Mouse (Mus musculus): ENCODE results near the gene Etfdh.

Etfdh gene

GRCm38 (mm10) chr3:79629416-79629730 lies at the start of gene Etfdh:
Gene Etfdh (minus strand): TSS chr3:79629500.
- DNase-seq (ENCODE audit: low read depth, low spot score), result peak; percentile 11

- DNase-seq (ENCODE audit: low read depth, low spot score), result no peak
Observed at GRCm38 (mm10) chr3:79676411-79676810, 47.1 kb upstream of the Etfdh start.

GRCm38 (mm10) chr3:79674641-79675040 lies 45.3 kb upstream of the Etfdh start:
- no peak for DNase-seq (ENCODE audit: low read depth, low spot score)

GRCm38 (mm10) chr3:79673082-79673481 lies 43.8 kb upstream of the Etfdh start:
- DNase-seq (ENCODE audit: low read depth, low spot score), result peak; percentile 38

GRCm38 (mm10) chr3:79672188-79672587 lies 42.9 kb upstream of the Etfdh start:
- DNase-seq (ENCODE audit: low read depth, low spot score), result no peak

- no peak for DNase-seq (ENCODE audit: low read depth, low spot score)
Observed at GRCm38 (mm10) chr3:79670556-79670955, 41.3 kb upstream of the Etfdh start.

- DNase-seq (ENCODE audit: low read depth, low spot score), result peak; percentile 62
Observed at GRCm38 (mm10) chr3:79664787-79665408, 35.6 kb upstream of the Etfdh start.

GRCm38 (mm10) chr3:79656682-79657081 lies 27.4 kb upstream of the Etfdh start:
- no peak for DNase-seq (ENCODE audit: low read depth, low spot score)

- no peak for DNase-seq (ENCODE audit: low read depth, low spot score)
Observed at GRCm38 (mm10) chr3:79652129-79652528, 22.8 kb upstream of the Etfdh start.

- peak; percentile 100 for DNase-seq (ENCODE audit: low read depth, low spot score)
Observed at GRCm38 (mm10) chr3:79628561-79629415, 512 bp downstream of the Etfdh start, which contains the start of gene 4930579G24Rik. Gene 4930579G24Rik (plus strand): TSS chr3:79629079.

- no peak for DNase-seq (ENCODE audit: low read depth, low spot score)
Observed at GRCm38 (mm10) chr3:79628182-79628560, 1.1 kb downstream of the Etfdh start.

- peak; percentile 18 for DNase-seq (ENCODE audit: low read depth, low spot score)
Observed at GRCm38 (mm10) chr3:79627484-79628181, 1.7 kb downstream of the Etfdh start.

- DNase-seq (ENCODE audit: low read depth, low spot score), result no peak
Observed at GRCm38 (mm10) chr3:79609886-79610285, 19.4 kb downstream of the Etfdh start.

GRCm38 (mm10) chr3:79595468-79595867 lies 33.8 kb downstream of the Etfdh start:
- no peak for DNase-seq (ENCODE audit: low read depth, low spot score)

GRCm38 (mm10) chr3:79591793-79592471 lies 37.4 kb downstream of the Etfdh start:
- DNase-seq (ENCODE audit: low read depth, low spot score), result no peak

GRCm38 (mm10) chr3:79590863-79591792 lies 38.2 kb downstream of the Etfdh start, which contains the start of gene Ppid:
Gene Ppid (plus strand): TSS chr3:79591342.
- peak; percentile 84 for DNase-seq (ENCODE audit: low read depth, low spot score)

GRCm38 (mm10) chr3:79589671-79590070 lies 39.6 kb downstream of the Etfdh start:
- no peak for DNase-seq (ENCODE audit: low read depth, low spot score)

- DNase-seq (ENCODE audit: low read depth, low spot score), result peak; percentile 78
Observed at GRCm38 (mm10) chr3:79586804-79587203, 42.5 kb downstream of the Etfdh start.

- no peak for DNase-seq (ENCODE audit: low read depth, low spot score)
Observed at GRCm38 (mm10) chr3:79579891-79580575, 49.3 kb downstream of the Etfdh start.

- DNase-seq (ENCODE audit: low read depth, low spot score), result no peak
Observed at GRCm38 (mm10) chr3:79578164-79578563, 51.1 kb downstream of the Etfdh start.

Data from telencephalon, adult 2 months (tissue).